Mouse (Mus musculus): Measurements from ENCODE around the gene Luc7l3.
A peak's percentile ranks its signal among the peaks of the same experiment; 100 is the strongest.

The Luc7l3 gene

GRCm38 (mm10) chr11:94324618-94325017, 2.8 kb upstream of the Luc7l3 start:
- no peak for TF ChIP-seq GATA4 (IDR thresholded peaks at IDR 0.05; ENCODE audit: insufficient replicate concordance, low read length)

- no peak for TF ChIP-seq GATA4 (IDR thresholded peaks at IDR 0.05; ENCODE audit: insufficient replicate concordance, low read length)
Observed at GRCm38 (mm10) chr11:94323271-94323925, 1.6 kb upstream of the Luc7l3 start.

GRCm38 (mm10) chr11:94322636-94323035, 848 bp upstream of the Luc7l3 start:
- no peak for TF ChIP-seq GATA4 (IDR thresholded peaks at IDR 0.05; ENCODE audit: insufficient replicate concordance, low read length)

GRCm38 (mm10) chr11:94320969-94321930, 538 bp downstream of the Luc7l3 start:
- TF ChIP-seq GATA4 (IDR thresholded peaks at IDR 0.05; ENCODE audit: insufficient replicate concordance, low read length): no peak; the same call in 1 of the 2 replicates

GRCm38 (mm10) chr11:94318056-94318455, 3.7 kb downstream of the Luc7l3 start:
- 0 out of 2 replicates have a peak, but pooled peaks have one; percentile 26 for TF ChIP-seq GATA4 (IDR thresholded peaks at IDR 0.05; ENCODE audit: insufficient replicate concordance, low read length)

GRCm38 (mm10) chr11:94317515-94317914, 4.3 kb downstream of the Luc7l3 start:
- no peak for TF ChIP-seq GATA4 (IDR thresholded peaks at IDR 0.05; ENCODE audit: insufficient replicate concordance, low read length)

- no peak for TF ChIP-seq GATA4 (IDR thresholded peaks at IDR 0.05; ENCODE audit: insufficient replicate concordance, low read length)
Observed at GRCm38 (mm10) chr11:94317014-94317413, 4.8 kb downstream of the Luc7l3 start.

- TF ChIP-seq GATA4 (IDR thresholded peaks at IDR 0.05; ENCODE audit: insufficient replicate concordance, low read length): no peak
Observed at GRCm38 (mm10) chr11:94316528-94316927, 5.3 kb downstream of the Luc7l3 start.

- TF ChIP-seq GATA4 (IDR thresholded peaks at IDR 0.05; ENCODE audit: insufficient replicate concordance, low read length): no peak
Observed at GRCm38 (mm10) chr11:94315308-94315707, 6.5 kb downstream of the Luc7l3 start.

GRCm38 (mm10) chr11:94314098-94314652, 7.6 kb downstream of the Luc7l3 start:
- TF ChIP-seq GATA4 (IDR thresholded peaks at IDR 0.05; ENCODE audit: insufficient replicate concordance, low read length): no peak

GRCm38 (mm10) chr11:94312733-94313132, 9.1 kb downstream of the Luc7l3 start:
- TF ChIP-seq GATA4 (IDR thresholded peaks at IDR 0.05; ENCODE audit: insufficient replicate concordance, low read length): no peak

GRCm38 (mm10) chr11:94294996-94295845, 26.6 kb downstream of the Luc7l3 start:
- no peak for TF ChIP-seq GATA4 (IDR thresholded peaks at IDR 0.05; ENCODE audit: insufficient replicate concordance, low read length)

GRCm38 (mm10) chr11:94290062-94290740, 31.6 kb downstream of the Luc7l3 start:
- no peak for TF ChIP-seq GATA4 (IDR thresholded peaks at IDR 0.05; ENCODE audit: insufficient replicate concordance, low read length)

GRCm38 (mm10) chr11:94287105-94287504, 34.7 kb downstream of the Luc7l3 start:
- TF ChIP-seq GATA4 (IDR thresholded peaks at IDR 0.05; ENCODE audit: insufficient replicate concordance, low read length): no peak

Data from liver, adult (tissue).